In the genomic region with DNA sequence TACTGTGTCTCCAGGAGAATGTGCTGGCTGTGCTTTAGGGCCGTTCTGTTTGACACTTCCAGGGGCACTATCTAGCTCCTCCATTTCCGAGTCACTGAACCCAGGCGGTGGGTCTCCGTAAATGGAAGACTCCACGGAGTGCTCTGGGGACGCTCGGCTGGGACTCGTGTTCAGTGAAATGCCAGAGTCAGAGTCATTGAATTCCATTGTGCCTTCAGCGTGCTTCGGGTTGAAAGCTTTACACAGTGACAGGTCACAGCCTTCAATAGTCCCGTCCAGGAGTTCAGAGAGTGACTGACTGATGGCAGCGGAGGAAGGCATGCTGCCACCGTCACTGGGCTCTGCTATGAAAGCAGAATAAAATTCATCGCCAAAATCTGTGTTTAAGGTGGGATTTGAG, we compare ENCODE assay signal across 15 mouse cellular contexts.
"Had no signal": no experiment of that assay in that cellular context is flagged by ENCODE, and none has a peak within 500 bp of the region (broad histone marks: within the 10 kb centered on the region; RNA-seq: fewer than 3 reads in every experiment).

No protein-coding gene starts in this region.

- H3K4me3 ChIP-seq: limb, embryonic 15.5 days; liver, embryonic 12.5 days; midbrain, embryonic 13.5 days; myocyte; neural tube, embryonic 15.5 days had no signal

- H3K36me3 ChIP-seq: neural tube, embryonic 15.5 days had no signal

- H3K4me1 ChIP-seq: midbrain, embryonic 13.5 days; neural tube, embryonic 15.5 days had no signal

- ATAC-seq: liver, embryonic 12.5 days; midbrain, embryonic 13.5 days had no signal

- H3K27ac ChIP-seq: limb, embryonic 15.5 days; liver, embryonic 12.5 days; midbrain, embryonic 13.5 days; neural tube, embryonic 15.5 days had no signal

- DNase-seq: kidney, postnatal 36 days; layer of hippocampus, adult 9-11 months; layer of hippocampus, postnatal 36 days; lung, embryonic 14.5 days; lung, postnatal 10 days; lung, postnatal 4 days; right cerebral cortex, postnatal 4 days; spleen, adult 18-20 months; thymus, adult 18-20 months; thymus, postnatal 14 days had no signal

- H3K4me2 ChIP-seq: limb, embryonic 15.5 days; liver, embryonic 12.5 days; lung, embryonic 14.5 days; midbrain, embryonic 13.5 days; neural tube, embryonic 15.5 days had no signal

- H3K9ac ChIP-seq: limb, embryonic 15.5 days; liver, embryonic 12.5 days; lung, embryonic 14.5 days; midbrain, embryonic 13.5 days; neural tube, embryonic 15.5 days had no signal

- H3K27me3 ChIP-seq: limb, embryonic 15.5 days; liver, embryonic 12.5 days; midbrain, embryonic 13.5 days; neural tube, embryonic 15.5 days had no signal

- H3K9me3 ChIP-seq: limb, embryonic 15.5 days; liver, embryonic 12.5 days; midbrain, embryonic 13.5 days; neural tube, embryonic 15.5 days had no signal
